Comparison of ENCODE assay signal across 17 mouse cellular contexts in the genomic region with DNA sequence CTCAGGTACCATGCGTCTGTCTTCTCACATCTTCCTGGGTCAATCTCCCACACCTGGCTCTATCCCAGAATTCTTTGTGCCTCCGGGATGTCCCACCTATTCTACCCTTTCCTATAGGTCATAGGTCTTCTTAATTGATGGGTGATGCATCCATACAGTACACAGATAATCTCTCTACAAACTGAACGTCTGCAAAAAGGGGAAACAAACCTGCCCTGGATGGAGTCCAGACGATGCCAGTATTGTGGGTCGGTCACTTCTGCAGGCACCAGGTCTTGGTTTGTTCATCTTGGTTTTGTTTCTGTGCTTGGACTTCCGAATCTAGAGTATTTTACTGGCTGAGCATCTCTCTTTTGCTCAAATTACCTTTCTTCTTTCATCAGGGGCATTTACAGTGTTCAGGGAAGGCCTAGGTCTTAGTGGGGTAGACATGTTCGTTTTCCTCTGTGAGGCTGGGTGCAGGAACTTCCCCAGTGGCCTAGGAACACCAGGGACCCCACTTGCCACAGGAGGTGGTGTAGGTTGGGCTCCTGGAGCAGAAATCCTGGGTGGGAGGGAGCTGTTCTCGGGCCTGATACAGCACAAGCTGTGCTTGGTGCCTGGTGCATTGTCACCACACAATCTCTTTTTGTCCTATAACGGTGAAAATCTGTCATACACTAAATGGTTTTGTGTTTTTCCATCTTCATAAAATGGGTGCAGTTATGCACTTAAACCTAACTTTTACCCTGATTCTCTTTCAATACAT. TPM values are rescaled to one million over a fixed set of nuclear protein-coding genes. Genes with fewer than 3 reads are reported as not detected.
A peak's percentile ranks its signal among the peaks of the same experiment; 100 is the strongest.
DNase-seq lines count a peak whose midpoint lies in the region; ATAC-seq lines count a peak whose summit lies in the region.
"Had no signal": no experiment of that assay in that cellular context is flagged by ENCODE, and none has a peak within 500 bp of the region (broad histone marks: within the 10 kb centered on the region; RNA-seq: fewer than 3 reads in every experiment).

No protein-coding gene starts in this region.

- no peaks in the 10 kb centered on the region for H3K27me3 ChIP-seq in heart, embryonic 15.5 days
- no peaks in the 10 kb centered on the region for H3K27me3 ChIP-seq in heart, embryonic 12.5 days (replicated peaks)
- H3K27me3 ChIP-seq: heart, embryonic 13.5 days; hindbrain, embryonic 15.5 days had no signal

- 0 out of 2 replicates have a peak, but pooled peaks cover 2% of the 10 kb centered on the region for H3K4me1 ChIP-seq in heart, embryonic 15.5 days (replicated peaks)
- 0 out of 2 replicates have a peak, but pooled peaks cover 4% of the 10 kb centered on the region for H3K4me1 ChIP-seq in heart, embryonic 12.5 days (replicated peaks)
- H3K4me1 ChIP-seq: hindbrain, embryonic 15.5 days had no signal

- H3K4me3 ChIP-seq in heart, embryonic 15.5 days, result no peak overlapping the region
- H3K4me3 ChIP-seq in heart, embryonic 12.5 days, result no peak overlapping the region
- H3K4me3 ChIP-seq: erythroblast, embryonic 14.5 days; forebrain, embryonic 10.5 days; heart, adult 2 months; hindbrain, embryonic 10.5 days; hindbrain, embryonic 15.5 days had no signal

- no peak overlapping the region for H3K9ac ChIP-seq in heart, embryonic 15.5 days
- H3K9ac ChIP-seq in heart, embryonic 12.5 days, result no peak overlapping the region
- H3K9ac ChIP-seq: heart, embryonic 13.5 days; hindbrain, embryonic 15.5 days had no signal

- H3K4me2 ChIP-seq in heart, embryonic 15.5 days, result no peak overlapping the region
- H3K4me2 ChIP-seq in heart, embryonic 12.5 days, result no peak overlapping the region

- 85% methylated on average over 9 of the region's 9 CpGs for WGBS in heart, embryonic 15.5 days
- WGBS in heart, embryonic 12.5 days, result 82% methylated on average over 9 of the region's 9 CpGs

- peak; percentile 30 to 34 for DNase-seq in layer of hippocampus, postnatal 36 days
- DNase-seq in layer of hippocampus, adult 11-12 months (ENCODE audit: low spot score), result no peak
- peak; percentile 23 for DNase-seq in brain, adult 2 months (ENCODE audit: low read depth, low spot score)
- no peak for DNase-seq in lung, postnatal 4 days
- DNase-seq: B cell, adult 2 months; cerebellum, adult 11-12 months; cerebellum, adult 9-10 months had no signal

- no peaks in the 10 kb centered on the region for H3K36me3 ChIP-seq in heart, embryonic 15.5 days
- peaks cover 3% of the 10 kb centered on the region for H3K36me3 ChIP-seq in heart, embryonic 12.5 days
- H3K36me3 ChIP-seq: forebrain, embryonic 10.5 days; hindbrain, embryonic 10.5 days; hindbrain, embryonic 15.5 days had no signal

- no peaks in the 10 kb centered on the region for H3K9me3 ChIP-seq in heart, embryonic 15.5 days (replicated peaks)
- H3K9me3 ChIP-seq in heart, embryonic 12.5 days (replicated peaks), result peaks cover 7% of the 10 kb centered on the region; the same call in 1 of the 2 replicates
- H3K9me3 ChIP-seq: forebrain, embryonic 10.5 days; heart, embryonic 13.5 days; hindbrain, embryonic 15.5 days had no signal

- 0 out of 2 replicates have a peak overlapping the region, but pooled peaks have one; percentile 31 for H3K27ac ChIP-seq in heart, embryonic 15.5 days
- H3K27ac ChIP-seq in heart, embryonic 12.5 days (ENCODE audit: poor library complexity, severe bottlenecking), result no peak overlapping the region
- H3K27ac ChIP-seq: forebrain, embryonic 10.5 days; hindbrain, embryonic 10.5 days; hindbrain, embryonic 15.5 days had no signal

- no peak for ATAC-seq in heart, embryonic 15.5 days (replicated peaks; ENCODE audit: insufficient number of reproducible peaks, insufficient read depth, low FRiP score, low read depth)
- no peak for ATAC-seq in heart, embryonic 12.5 days (ENCODE audit: insufficient number of reproducible peaks, low FRiP score)
- ATAC-seq: CD4-positive, CD25-positive, alpha-beta regulatory T cell, adult 4 months; forebrain, embryonic 14.5 days had no signal

RNA-seq across cellular contexts. Expression of a gene that starts 33.9 kb away (rescaled TPM):
- polyA plus RNA-seq in heart, embryonic 15.5 days (2015; fragmentation: Nextera tagmentation; extraction: Ambion mirVana), result 10.5 and 12.2 TPM in 2 replicates
- 13.5 and 17.0 TPM in 2 replicates for polyA plus RNA-seq in heart, embryonic 12.5 days (2016; fragmentation: Nextera tagmentation; extraction: Ambion mirVana)
- total RNA-seq in layer of hippocampus, postnatal 36 days (2021), result 100 to 1,000 TPM; 102 to 112 TPM

Comparison
In these comparisons a context has a peak if more than half of its experiments do, and no peak if none do; other contexts are left out.
1. DNase-seq: peak in layer of hippocampus, postnatal 36 days (2 of 2) and brain, adult 2 months (single experiment); none in layer of hippocampus, adult 11-12 months (single experiment) and lung, postnatal 4 days (0 of 2).